Comparison of ENCODE assay signal across 22 mouse cellular contexts in genomic region chr17:83539262-83540037, GRCm38 (mm10).
"Had no signal": no experiment of that assay in that cellular context is flagged by ENCODE, and none has a peak within 500 bp of the region (broad histone marks: within the 10 kb centered on the region; RNA-seq: fewer than 3 reads in every experiment).

No protein-coding gene starts in this region.

- H3K4me1 ChIP-seq: limb, embryonic 10.5 days; limb, embryonic 13.5 days; liver, embryonic 12.5 days; liver, embryonic 15.5 days; midbrain, embryonic 12.5 days; midbrain, embryonic 15.5 days had no signal

- ATAC-seq: intestine, postnatal 0 days; liver, embryonic 12.5 days; midbrain, embryonic 15.5 days had no signal

- H3K4me3 ChIP-seq: limb, embryonic 10.5 days; limb, embryonic 13.5 days; liver, embryonic 12.5 days; liver, embryonic 15.5 days; midbrain, embryonic 12.5 days; midbrain, embryonic 15.5 days; neural tube, embryonic 12.5 days; neural tube, embryonic 15.5 days had no signal

- DNase-seq: kidney, postnatal 10 days; layer of hippocampus, adult 9-11 months; liver; lung, adult 18-20 months; lung, postnatal 14 days; right cerebral cortex, adult 18-20 months; right cerebral cortex, postnatal 14 days; right cerebral cortex, postnatal 4 days; thymus, adult 2 months; thymus, postnatal 14 days; thymus, postnatal 4 days had no signal

- H3K9ac ChIP-seq: limb, embryonic 13.5 days; liver, embryonic 12.5 days; liver, embryonic 15.5 days; midbrain, embryonic 12.5 days; midbrain, embryonic 15.5 days; neural tube, embryonic 12.5 days; neural tube, embryonic 15.5 days had no signal

- H3K27ac ChIP-seq: limb, embryonic 10.5 days; limb, embryonic 13.5 days; liver, embryonic 12.5 days; liver, embryonic 15.5 days; macrophage; midbrain, embryonic 12.5 days; midbrain, embryonic 15.5 days; neural tube, embryonic 12.5 days; neural tube, embryonic 15.5 days; stomach, postnatal 0 days had no signal

- H3K9me3 ChIP-seq: limb, embryonic 10.5 days; liver, embryonic 12.5 days; liver, embryonic 15.5 days; midbrain, embryonic 12.5 days; midbrain, embryonic 15.5 days; neural tube, embryonic 12.5 days; neural tube, embryonic 15.5 days had no signal

- H3K4me2 ChIP-seq: limb, embryonic 13.5 days; liver, embryonic 12.5 days; liver, embryonic 15.5 days; midbrain, embryonic 12.5 days; midbrain, embryonic 15.5 days; neural tube, embryonic 12.5 days; neural tube, embryonic 15.5 days had no signal

- H3K27me3 ChIP-seq: midbrain, embryonic 15.5 days; neural tube, embryonic 12.5 days had no signal

- H3K36me3 ChIP-seq: limb, embryonic 10.5 days; limb, embryonic 13.5 days; liver, embryonic 12.5 days; liver, embryonic 15.5 days; midbrain, embryonic 12.5 days; midbrain, embryonic 15.5 days; neural tube, embryonic 12.5 days; neural tube, embryonic 15.5 days had no signal
